Mouse (Mus musculus) spleen, postnatal 10 days (tissue): Measurements from ENCODE around the gene Slc37a4.
"Not testable (repeated sequence)": the region's sequence is repeated elsewhere in the genome, so short reads cannot be mapped to it uniquely, and the experiment has no call there.

ENCODE experiments used
- DNase-seq, 2 experiments: peaks; one replicate each; pipeline ENCODE4 v3.0.0; 2021 to 2022; ENCODE audit warnings: low spot score in 2 of 2

Gene Slc37a4

GRCm38 (mm10) chr9:44435747-44436146, 39.1 kb downstream of the Slc37a4 start:
- peak in 1 of 2 experiments; percentile 50 for DNase-seq

- DNase-seq = no peak
These were observed 44.3 kb downstream of the Slc37a4 start, which contains the start of gene Foxr1 for GRCm38 (mm10) chr9:44440961-44441360. Foxr1 (minus strand) TSS chr9:44441136.

DNA sequence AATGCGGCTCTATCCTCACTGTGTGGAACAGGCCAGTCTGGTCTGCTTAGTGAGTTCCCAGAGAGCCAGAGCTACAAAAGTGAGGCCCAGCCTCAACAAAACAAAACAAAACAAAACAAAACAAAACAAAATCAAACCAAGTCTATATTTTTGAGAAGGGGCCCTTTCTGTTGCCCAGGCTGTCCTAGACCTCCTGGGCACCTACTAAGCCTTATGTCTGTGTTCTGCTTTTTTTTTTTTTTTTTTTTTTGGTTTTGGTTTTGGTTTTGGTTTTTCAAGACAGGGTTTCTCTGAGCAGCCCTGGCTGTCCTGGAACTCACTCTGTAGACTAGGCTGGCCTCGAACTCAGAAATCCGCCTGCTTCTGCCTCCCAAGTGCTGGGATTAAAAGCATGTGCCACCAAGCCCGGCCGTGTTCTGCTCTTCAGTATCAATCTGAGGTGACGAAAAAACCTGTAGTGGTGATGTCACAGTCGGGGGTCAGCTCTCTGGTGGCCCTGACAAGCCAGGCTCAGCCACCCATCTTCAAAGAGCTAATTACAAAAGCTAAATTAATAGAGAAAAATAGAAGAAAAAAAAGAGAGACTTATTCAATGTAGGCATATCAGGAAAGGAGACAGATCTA, 47.9 kb downstream of the Slc37a4 start:
- DNase-seq = not testable (repeated sequence)

- peak in 1 of 2 experiments; percentile 46 for DNase-seq
These were observed 53.7 kb downstream of the Slc37a4 start for GRCm38 (mm10) chr9:44450387-44450786.
